Mouse (Mus musculus): ENCODE results near the gene Ap5m1. TPM values are rescaled to one million over a fixed set of nuclear protein-coding genes. Genes with fewer than 3 reads are reported as not detected.
"Not testable (repeated sequence)": the region's sequence is repeated elsewhere in the genome, so short reads cannot be mapped to it uniquely, and the experiment has no call there.

The Ap5m1 gene
- polyA plus RNA-seq, 1 experiment from 2014 or later, result 15.9 TPM

- peaks cover 32% of the 10 kb centered on the region for H3K36me3 ChIP-seq
Measured at GRCm38 (mm10) chr14:49074361-49074760, 8.5 kb downstream of the Ap5m1 start.

DNA sequence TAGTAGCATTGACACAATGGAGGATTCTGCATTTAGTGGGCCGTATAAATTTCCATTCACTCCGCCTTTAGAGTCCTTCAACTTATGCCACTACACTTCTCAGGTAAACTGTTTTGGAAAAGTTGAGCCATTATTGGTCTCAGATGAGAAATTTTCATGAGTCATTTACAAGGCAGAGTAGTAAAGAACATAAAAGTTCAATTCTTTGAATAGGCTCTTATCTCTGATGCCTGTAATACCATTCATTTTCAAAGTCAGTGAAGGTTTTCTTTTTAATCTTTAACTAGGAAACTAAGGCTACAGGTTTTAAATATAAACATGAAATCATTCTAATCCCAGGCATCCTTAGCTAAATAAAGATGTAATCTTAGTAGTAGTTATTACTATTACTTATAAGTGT is 12.9 kb downstream of the Ap5m1 start:
- no peak overlapping the region for H3K9ac ChIP-seq
- peaks cover 54% of the 10 kb centered on the region for H3K36me3 ChIP-seq
- no peak overlapping the region for H3K4me3 ChIP-seq
- H3K4me2 ChIP-seq, result no peak overlapping the region
- no peak overlapping the region for H3K27ac ChIP-seq (replicated peaks)
- no peaks in the 10 kb centered on the region for H3K9me3 ChIP-seq
- H3K4me1 ChIP-seq, result no peaks in the 10 kb centered on the region
- no peak for ATAC-seq (ENCODE audit: extremely low read depth, insufficient number of reproducible peaks, low FRiP score, low TSS enrichment)
- no peaks in the 10 kb centered on the region for H3K27me3 ChIP-seq (replicated peaks)
- WGBS, result 93% methylated on average over 2 of the region's 2 CpGs

More at GRCm38 (mm10) chr14:49074361-49074760, 8.5 kb downstream of the Ap5m1 start:
- Histone ChIP-seq H3K4me1 (no peaks in the 10 kb centered on the region), H3K27me3 (replicated peaks) (no peaks in the 10 kb centered on the region), H3K4me3 (no peak overlapping the region), H3K9me3 (no peaks in the 10 kb centered on the region), H3K9ac (no peak overlapping the region), H3K27ac (replicated peaks) (no peak overlapping the region), H3K4me2 (no peak overlapping the region)
- WGBS, result 55% methylated on average over 2 of the region's 2 CpGs
- ATAC-seq (ENCODE audit: extremely low read depth, insufficient number of reproducible peaks, low FRiP score, low TSS enrichment), result no peak

- H3K4me3 ChIP-seq, result no peak overlapping the region
- H3K9ac ChIP-seq, result no peak overlapping the region
- WGBS, result 89% methylated on average over 4 of the region's 4 CpGs
- no peaks in the 10 kb centered on the region for H3K9me3 ChIP-seq
- H3K4me2 ChIP-seq, result no peak overlapping the region
- peaks cover 51% of the 10 kb centered on the region for H3K36me3 ChIP-seq
- H3K27ac ChIP-seq (replicated peaks), result no peak overlapping the region
- H3K27me3 ChIP-seq (replicated peaks), result no peaks in the 10 kb centered on the region
- no peaks in the 10 kb centered on the region for H3K4me1 ChIP-seq
- ATAC-seq (ENCODE audit: extremely low read depth, insufficient number of reproducible peaks, low FRiP score, low TSS enrichment), result no peak
Measured at GRCm38 (mm10) chr14:49086522-49086921, 20.6 kb downstream of the Ap5m1 start.

GRCm38 (mm10) chr14:49088155-49089048 is 22.5 kb downstream of the Ap5m1 start:
- no peaks in the 10 kb centered on the region for H3K9me3 ChIP-seq
- no peak overlapping the region for H3K9ac ChIP-seq
- no peak for ATAC-seq (ENCODE audit: extremely low read depth, insufficient number of reproducible peaks, low FRiP score, low TSS enrichment)
- 79% methylated on average over 14 of the region's 14 CpGs for WGBS
- no peak overlapping the region for H3K4me2 ChIP-seq
- H3K4me3 ChIP-seq, result no peak overlapping the region
- H3K36me3 ChIP-seq, result peaks cover 40% of the 10 kb centered on the region
- H3K27ac ChIP-seq (replicated peaks), result no peak overlapping the region
- H3K4me1 ChIP-seq, result no peaks in the 10 kb centered on the region
- H3K27me3 ChIP-seq (replicated peaks), result no peaks in the 10 kb centered on the region

DNA sequence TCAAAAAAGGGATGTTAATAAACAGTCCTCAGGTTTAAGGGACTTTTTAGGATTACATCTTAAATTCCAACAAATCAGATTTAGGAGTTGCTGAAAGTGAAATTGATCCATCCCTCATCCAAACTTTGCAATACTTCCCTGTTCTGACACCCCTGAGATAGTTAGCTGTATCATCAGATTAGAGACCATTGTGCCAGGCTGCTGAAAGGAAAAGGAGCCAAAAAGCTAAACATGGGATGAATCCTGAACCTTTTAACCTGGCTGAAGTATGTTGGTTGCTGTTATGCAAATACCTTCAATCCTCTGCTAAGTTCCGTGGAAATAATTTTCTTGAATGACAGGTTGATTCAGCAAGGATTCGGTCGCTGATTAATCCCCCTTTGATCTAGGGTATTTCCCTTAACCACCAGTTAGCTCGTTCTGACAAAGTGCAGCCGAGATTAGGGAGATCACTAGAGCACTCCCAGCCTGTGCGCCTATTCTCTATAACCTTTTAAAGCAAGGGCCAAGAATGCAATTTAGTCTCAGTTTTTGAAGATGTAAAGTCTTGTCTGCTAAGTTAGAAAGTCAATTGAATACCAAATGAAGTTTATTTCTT is 23.7 kb downstream of the Ap5m1 start:
- H3K27me3 ChIP-seq (replicated peaks), result no peaks in the 10 kb centered on the region
- ATAC-seq (ENCODE audit: extremely low read depth, insufficient number of reproducible peaks, low FRiP score, low TSS enrichment), result no peak
- H3K27ac ChIP-seq (replicated peaks), result no peak overlapping the region
- no peak overlapping the region for H3K9ac ChIP-seq
- H3K4me3 ChIP-seq, result no peak overlapping the region
- no peaks in the 10 kb centered on the region for H3K9me3 ChIP-seq
- H3K36me3 ChIP-seq, result peaks cover 29% of the 10 kb centered on the region
- H3K4me2 ChIP-seq, result no peak overlapping the region
- 35% methylated on average over 6 of the region's 6 CpGs for WGBS
- no peaks in the 10 kb centered on the region for H3K4me1 ChIP-seq

- no peaks in the 10 kb centered on the region for H3K4me1 ChIP-seq
- H3K4me3 ChIP-seq, result no peak overlapping the region
- H3K9me3 ChIP-seq, result no peaks in the 10 kb centered on the region
- no peak overlapping the region for H3K4me2 ChIP-seq
- H3K9ac ChIP-seq, result no peak overlapping the region
- H3K36me3 ChIP-seq, result peaks cover 26% of the 10 kb centered on the region
- H3K27ac ChIP-seq (replicated peaks), result no peak overlapping the region
- no peak for ATAC-seq (ENCODE audit: extremely low read depth, insufficient number of reproducible peaks, low FRiP score, low TSS enrichment)
- no peaks in the 10 kb centered on the region for H3K27me3 ChIP-seq (replicated peaks)
- 70% methylated on average over 5 of the region's 5 CpGs for WGBS
Measured at GRCm38 (mm10) chr14:49090102-49090501, 24.2 kb downstream of the Ap5m1 start.

GRCm38 (mm10) chr14:49091277-49091676 is 25.4 kb downstream of the Ap5m1 start:
- Histone ChIP-seq H3K27me3 (replicated peaks) (no peaks in the 10 kb centered on the region), H3K4me1 (no peaks in the 10 kb centered on the region), H3K27ac (replicated peaks) (no peak overlapping the region), H3K4me3 (no peak overlapping the region), H3K36me3 (peaks cover 23% of the 10 kb centered on the region), H3K9me3 (no peaks in the 10 kb centered on the region), H3K9ac (no peak overlapping the region), H3K4me2 (no peak overlapping the region)
- WGBS, result 88% methylated on average over 4 of the region's 4 CpGs
- ATAC-seq (ENCODE audit: extremely low read depth, insufficient number of reproducible peaks, low FRiP score, low TSS enrichment), result no peak

DNA sequence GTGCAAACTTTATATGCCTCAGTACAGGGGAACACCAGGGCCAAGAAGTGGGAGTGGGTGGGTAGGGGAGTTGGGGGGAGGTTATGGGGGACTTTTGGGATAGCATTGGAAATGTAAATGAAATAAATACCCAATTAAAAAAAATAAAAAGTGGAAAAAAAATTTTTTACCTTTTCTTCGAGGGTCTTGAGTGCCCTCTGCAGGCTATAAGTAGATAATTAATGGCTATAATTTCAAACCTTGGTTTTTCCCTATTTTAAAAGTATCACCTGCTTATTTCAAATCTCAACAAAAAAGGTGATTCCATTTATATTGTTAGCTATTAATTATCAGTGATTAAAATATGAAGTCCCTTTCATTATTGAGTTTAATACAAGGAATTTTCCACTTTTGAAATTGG is 25.9 kb downstream of the Ap5m1 start:
- not testable (repeated sequence) for H3K4me2 ChIP-seq; H3K9ac ChIP-seq; H3K27me3 ChIP-seq (replicated peaks); H3K4me3 ChIP-seq; ATAC-seq (ENCODE audit: extremely low read depth, insufficient number of reproducible peaks, low FRiP score, low TSS enrichment); H3K4me1 ChIP-seq; H3K27ac ChIP-seq (replicated peaks); H3K9me3 ChIP-seq
- WGBS, result 54% methylated on average over 1 of the region's 1 CpGs
- peaks cover 19% of the 10 kb centered on the region for H3K36me3 ChIP-seq

DNA sequence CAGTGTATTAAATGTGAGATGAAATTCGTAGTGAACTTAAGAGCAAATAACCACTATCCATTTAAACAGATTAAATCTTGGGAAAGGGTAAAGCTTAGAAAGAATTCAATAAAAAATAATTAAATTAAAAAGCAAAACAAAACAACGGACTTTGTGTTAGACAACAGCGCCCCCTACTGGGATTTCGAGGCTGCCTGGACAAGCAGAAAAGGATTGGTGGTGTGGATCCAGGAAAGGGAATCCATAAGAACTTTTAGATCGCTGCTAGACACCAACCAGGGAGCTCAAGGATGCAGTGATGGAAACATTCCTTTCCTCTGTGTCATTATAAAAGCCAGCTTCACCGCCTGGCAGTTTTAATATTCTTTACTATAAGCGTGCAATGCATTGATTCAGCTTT is 52.5 kb downstream of the Ap5m1 start:
- H3K36me3 ChIP-seq, result no peaks in the 10 kb centered on the region
- H3K4me3 ChIP-seq, result no peak overlapping the region
- no peak overlapping the region for H3K9ac ChIP-seq
- ATAC-seq (ENCODE audit: extremely low read depth, insufficient number of reproducible peaks, low FRiP score, low TSS enrichment), result no peak
- H3K4me1 ChIP-seq, result 0 out of 2 replicates have a peak, but pooled peaks cover 3% of the 10 kb centered on the region
- no peaks in the 10 kb centered on the region for H3K9me3 ChIP-seq
- no peaks in the 10 kb centered on the region for H3K27me3 ChIP-seq (replicated peaks)
- 9% methylated on average over 7 of the region's 7 CpGs for WGBS
- H3K27ac ChIP-seq (replicated peaks), result no peak overlapping the region
- H3K4me2 ChIP-seq, result no peak overlapping the region

DNA sequence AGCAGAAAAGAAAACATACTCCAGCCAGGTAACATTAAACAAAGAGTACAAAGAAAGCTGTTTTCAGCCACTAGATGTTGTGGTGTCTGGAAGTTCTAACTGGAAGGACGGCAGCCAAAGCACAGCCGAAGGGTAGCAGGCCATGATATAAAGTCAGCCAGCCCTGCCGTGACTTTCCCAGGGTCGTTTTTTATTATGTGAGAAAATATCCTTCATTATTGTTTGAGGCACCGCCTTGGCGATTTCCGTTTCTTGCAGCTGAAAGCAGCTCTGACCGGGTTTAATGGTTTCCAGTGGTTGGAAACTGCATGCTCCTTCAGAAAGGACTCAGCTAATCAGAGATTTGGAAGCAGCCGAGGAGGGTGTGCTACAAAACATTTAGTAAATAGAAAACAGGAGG is 55.8 kb downstream of the Ap5m1 start:
- Histone ChIP-seq H3K9me3 (no peaks in the 10 kb centered on the region), H3K27ac (replicated peaks) (no peak overlapping the region), H3K36me3 (no peaks in the 10 kb centered on the region), H3K4me3 (no peak overlapping the region), H3K9ac (no peak overlapping the region), H3K4me1 (0 out of 2 replicates have a peak, but pooled peaks cover 3% of the 10 kb centered on the region), H3K27me3 (replicated peaks) (no peaks in the 10 kb centered on the region), H3K4me2 (no peak overlapping the region)
- 69% methylated on average over 9 of the region's 9 CpGs for WGBS
- ATAC-seq (ENCODE audit: extremely low read depth, insufficient number of reproducible peaks, low FRiP score, low TSS enrichment), result no peak

- no peaks in the 10 kb centered on the region for H3K27me3 ChIP-seq (replicated peaks)
- no peak overlapping the region for H3K4me3 ChIP-seq
- H3K4me1 ChIP-seq, result no peaks in the 10 kb centered on the region
- no peak overlapping the region for H3K4me2 ChIP-seq
- H3K9ac ChIP-seq, result no peak overlapping the region
- ATAC-seq (ENCODE audit: extremely low read depth, insufficient number of reproducible peaks, low FRiP score, low TSS enrichment), result no peak
- no peak overlapping the region for H3K27ac ChIP-seq (replicated peaks)
- H3K9me3 ChIP-seq, result no peaks in the 10 kb centered on the region
- WGBS, result 73% methylated on average over 23 of the region's 23 CpGs
- no peaks in the 10 kb centered on the region for H3K36me3 ChIP-seq
Measured at GRCm38 (mm10) chr14:49127162-49127779, 61.4 kb downstream of the Ap5m1 start.
